Mouse (Mus musculus): ENCODE data around the gene Slc9a1. TPM values are rescaled to one million over a fixed set of nuclear protein-coding genes. Genes with fewer than 3 reads are reported as not detected.
A peak's percentile ranks its signal among the peaks of the same experiment; 100 is the strongest.

Slc9a1 gene
- polyA plus RNA-seq, 1 experiment from 2014 or later, result 6.5 TPM

DNA sequence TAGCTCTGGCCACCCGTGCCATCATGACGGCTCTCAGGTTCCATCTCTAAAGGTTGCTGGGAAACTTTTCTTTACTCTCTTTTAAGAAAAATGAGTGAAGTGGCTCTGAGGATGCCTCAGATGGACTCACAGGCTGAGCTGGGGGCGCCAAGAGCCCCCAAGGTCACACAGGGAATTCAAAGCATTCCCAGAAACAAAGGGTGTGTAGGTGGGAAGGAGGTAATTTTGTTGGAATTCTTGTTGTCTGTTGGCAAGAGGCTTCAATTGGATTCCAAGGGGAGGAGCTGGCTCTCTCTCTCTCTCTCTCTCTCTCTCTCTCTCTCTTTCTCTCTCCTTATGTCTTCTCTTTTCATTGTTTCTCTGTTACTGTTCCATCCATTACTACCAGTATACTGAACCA lies 72.7 kb downstream of the Slc9a1 start:
- 64% methylated on average over 3 of the region's 3 CpGs for WGBS
- Histone ChIP-seq H3K4me1 (ENCODE audit: control insufficient read depth in 2 of 2, insufficient read depth in 2 of 2, low read length in 2 of 2) (peaks cover 12 to 13% of the 10 kb centered on the region in 2 experiments), H3K36me3 (ENCODE audit: control insufficient read depth, insufficient read depth, low read length) (no peaks in the 10 kb centered on the region), H3K27ac (replicated peaks in 1 of 2; ENCODE audit: control insufficient read depth in 1 of 2, insufficient read depth in 1 of 2, low read depth in 2 of 2, low read length in 2 of 2) (peak overlapping the region; percentile 31 to 83; a peak in 3 of 4 replicates), H3K27me3 (ENCODE audit: control insufficient read depth, insufficient read depth, low read length) (no peaks in the 10 kb centered on the region), H3K4me3 (ENCODE audit: control insufficient read depth in 1 of 2, insufficient read depth in 1 of 2, low read depth in 1 of 2, low read length in 2 of 2) (no peak overlapping the region), H3K4me2 (ENCODE audit: low read length) (no peak overlapping the region), H3K9me3 (ENCODE audit: control insufficient read depth, low read length) (no peaks in the 10 kb centered on the region), H3K9ac (ENCODE audit: low read length) (no peak overlapping the region)
- no peak for ATAC-seq (ENCODE audit: insufficient number of reproducible peaks, insufficient read depth, low FRiP score, low read depth)

DNA sequence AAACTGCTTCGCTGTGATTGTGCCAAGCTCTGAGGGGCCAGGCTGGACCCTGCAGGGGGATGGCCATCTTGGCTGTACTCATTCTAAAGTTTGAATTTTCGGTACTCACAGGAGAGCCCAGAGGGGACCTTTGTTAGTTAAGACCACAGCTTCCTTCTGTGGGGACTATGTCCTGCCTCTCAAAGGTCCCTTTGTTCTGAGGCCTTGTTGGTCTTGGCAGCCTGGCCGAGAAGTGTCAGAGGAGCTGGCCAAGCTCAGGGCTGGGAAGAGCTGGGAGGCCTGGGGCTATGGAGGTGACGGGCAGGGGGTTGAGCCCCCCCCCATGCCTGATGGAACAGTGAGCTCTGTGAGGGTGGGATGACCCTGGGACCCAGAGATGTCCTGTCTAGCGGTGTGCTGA lies 73.6 kb downstream of the Slc9a1 start:
- no peak overlapping the region for H3K4me3 ChIP-seq (ENCODE audit: control insufficient read depth in 1 of 2, insufficient read depth in 1 of 2, low read depth in 1 of 2, low read length in 2 of 2)
- H3K27me3 ChIP-seq (ENCODE audit: control insufficient read depth, insufficient read depth, low read length), result no peaks in the 10 kb centered on the region
- H3K4me1 ChIP-seq (ENCODE audit: control insufficient read depth in 2 of 2, insufficient read depth in 2 of 2, low read length in 2 of 2), result peaks cover 12 to 13% of the 10 kb centered on the region in 2 experiments
- peak overlapping the region; percentile 83 to 92 for H3K27ac ChIP-seq (replicated peaks in 1 of 2; ENCODE audit: control insufficient read depth in 1 of 2, insufficient read depth in 1 of 2, low read depth in 2 of 2, low read length in 2 of 2)
- peak overlapping the region; percentile 8; the same call in 1 of the 2 replicates for H3K4me2 ChIP-seq (ENCODE audit: low read length)
- WGBS, result 60% methylated on average over 5 of the region's 5 CpGs
- no peaks in the 10 kb centered on the region for H3K36me3 ChIP-seq (ENCODE audit: control insufficient read depth, insufficient read depth, low read length)
- H3K9me3 ChIP-seq (ENCODE audit: control insufficient read depth, low read length), result no peaks in the 10 kb centered on the region
- peak; percentile 66; the same call in 1 of the 2 replicates for ATAC-seq (ENCODE audit: insufficient number of reproducible peaks, insufficient read depth, low FRiP score, low read depth)
- no peak overlapping the region for H3K9ac ChIP-seq (ENCODE audit: low read length)

DNA sequence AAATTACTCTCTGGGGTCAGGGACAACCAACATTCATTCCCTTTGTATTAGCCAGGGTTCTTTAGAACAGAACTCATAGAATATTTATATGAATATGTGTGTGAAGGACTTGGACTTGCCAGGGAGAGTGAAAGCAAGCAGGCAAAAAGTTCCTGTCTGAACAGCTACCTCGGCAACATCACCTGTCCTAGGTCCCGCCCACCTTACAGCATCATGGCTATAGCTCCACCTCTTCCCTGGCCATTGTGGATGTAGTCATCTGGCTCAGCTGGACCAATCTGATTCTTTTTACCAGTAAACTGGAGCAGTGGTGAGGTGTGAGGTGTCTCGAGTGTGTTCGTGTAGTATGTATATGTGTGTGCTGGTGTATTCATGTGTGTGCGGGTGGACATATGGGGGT lies 76.2 kb downstream of the Slc9a1 start:
- no peak for ATAC-seq (ENCODE audit: insufficient number of reproducible peaks, insufficient read depth, low FRiP score, low read depth)

DNA sequence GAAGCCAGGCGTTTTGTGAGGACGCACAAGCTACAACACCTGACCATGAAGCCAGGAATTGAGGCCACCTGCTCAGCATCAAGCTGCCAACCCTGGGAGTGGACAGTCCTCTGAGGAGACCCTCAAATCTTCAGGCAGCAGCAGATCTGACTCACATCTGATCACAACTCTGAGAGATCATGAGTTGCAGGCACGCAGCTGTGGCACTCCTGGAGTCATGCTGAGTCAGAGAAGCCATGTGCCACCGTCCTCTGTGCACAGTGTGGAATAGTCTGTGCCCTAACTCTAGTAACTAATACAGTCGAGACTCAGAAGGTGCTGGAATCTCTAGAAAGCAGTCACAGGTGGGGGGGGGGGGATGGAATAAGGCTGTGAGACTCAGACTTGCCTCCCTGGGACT lies 77.9 kb downstream of the Slc9a1 start:
- ATAC-seq (ENCODE audit: insufficient number of reproducible peaks, insufficient read depth, low FRiP score, low read depth), result no peak
- H3K36me3 ChIP-seq (ENCODE audit: control insufficient read depth, insufficient read depth, low read length), result no peaks in the 10 kb centered on the region
- H3K27me3 ChIP-seq (ENCODE audit: control insufficient read depth, insufficient read depth, low read length), result no peaks in the 10 kb centered on the region
- WGBS, result 45% methylated on average over 5 of the region's 5 CpGs
- no peak overlapping the region for H3K4me3 ChIP-seq (ENCODE audit: control insufficient read depth in 1 of 2, insufficient read depth in 1 of 2, low read depth in 1 of 2, low read length in 2 of 2)
- H3K27ac ChIP-seq (replicated peaks in 1 of 2; ENCODE audit: control insufficient read depth in 1 of 2, insufficient read depth in 1 of 2, low read depth in 2 of 2, low read length in 2 of 2), result no peak overlapping the region
- H3K4me2 ChIP-seq (ENCODE audit: low read length), result no peak overlapping the region
- H3K4me1 ChIP-seq (ENCODE audit: control insufficient read depth in 2 of 2, insufficient read depth in 2 of 2, low read length in 2 of 2), result peaks cover 7 to 10% of the 10 kb centered on the region in 2 experiments; a peak in 1 of 4 replicates
- H3K9ac ChIP-seq (ENCODE audit: low read length), result no peak overlapping the region
- H3K9me3 ChIP-seq (ENCODE audit: control insufficient read depth, low read length), result no peaks in the 10 kb centered on the region

More for the DNA sequence above, 76.2 kb downstream of the Slc9a1 start:
- no peak overlapping the region for H3K9ac ChIP-seq (ENCODE audit: low read length)
- no peaks in the 10 kb centered on the region for H3K36me3 ChIP-seq (ENCODE audit: control insufficient read depth, insufficient read depth, low read length)
- 88% methylated on average over 5 of the region's 5 CpGs for WGBS
- H3K27me3 ChIP-seq (ENCODE audit: control insufficient read depth, insufficient read depth, low read length), result no peaks in the 10 kb centered on the region
- H3K4me2 ChIP-seq (ENCODE audit: low read length), result no peak overlapping the region
- no peak overlapping the region for H3K4me3 ChIP-seq (ENCODE audit: control insufficient read depth in 1 of 2, insufficient read depth in 1 of 2, low read depth in 1 of 2, low read length in 2 of 2)
- H3K4me1 ChIP-seq (ENCODE audit: control insufficient read depth in 2 of 2, insufficient read depth in 2 of 2, low read length in 2 of 2), result peaks cover 7 to 10% of the 10 kb centered on the region in 2 experiments; a peak in 1 of 4 replicates
- H3K27ac ChIP-seq (replicated peaks in 1 of 2; ENCODE audit: control insufficient read depth in 1 of 2, insufficient read depth in 1 of 2, low read depth in 2 of 2, low read length in 2 of 2), result no peak overlapping the region
- H3K9me3 ChIP-seq (ENCODE audit: control insufficient read depth, low read length), result no peaks in the 10 kb centered on the region

DNA sequence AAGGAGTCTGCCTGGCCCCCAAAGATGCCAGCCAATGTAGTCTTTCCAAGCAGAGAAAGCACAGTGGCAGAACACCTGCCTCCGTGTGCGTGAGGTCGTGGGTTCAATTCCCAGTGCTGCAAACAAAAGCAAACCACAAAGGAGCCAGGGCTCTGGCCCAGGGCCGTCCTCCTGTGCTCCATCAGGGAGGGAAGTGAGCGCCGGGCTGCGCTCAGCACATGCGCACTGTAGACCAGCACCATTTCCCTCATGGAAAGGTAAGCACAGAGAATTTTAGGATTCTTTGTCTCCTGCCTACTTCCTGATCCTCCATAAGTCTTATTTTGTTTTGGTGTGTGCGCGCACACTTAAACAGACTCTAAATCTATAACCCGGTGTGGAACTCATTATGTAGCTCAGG lies 78.5 kb downstream of the Slc9a1 start:
- no peaks in the 10 kb centered on the region for H3K27me3 ChIP-seq (ENCODE audit: control insufficient read depth, insufficient read depth, low read length)
- H3K36me3 ChIP-seq (ENCODE audit: control insufficient read depth, insufficient read depth, low read length), result no peaks in the 10 kb centered on the region
- ATAC-seq (ENCODE audit: insufficient number of reproducible peaks, insufficient read depth, low FRiP score, low read depth), result no peak
- H3K9me3 ChIP-seq (ENCODE audit: control insufficient read depth, low read length), result no peaks in the 10 kb centered on the region
- WGBS, result 74% methylated on average over 11 of the region's 11 CpGs
- H3K9ac ChIP-seq (ENCODE audit: low read length), result no peak overlapping the region
- no peak overlapping the region for H3K27ac ChIP-seq (replicated peaks in 1 of 2; ENCODE audit: control insufficient read depth in 1 of 2, insufficient read depth in 1 of 2, low read depth in 2 of 2, low read length in 2 of 2)
- H3K4me1 ChIP-seq (ENCODE audit: control insufficient read depth in 2 of 2, insufficient read depth in 2 of 2, low read length in 2 of 2), result peaks cover 7 to 10% of the 10 kb centered on the region in 2 experiments; a peak in 1 of 4 replicates
- no peak overlapping the region for H3K4me3 ChIP-seq (ENCODE audit: control insufficient read depth in 1 of 2, insufficient read depth in 1 of 2, low read depth in 1 of 2, low read length in 2 of 2)
- no peak overlapping the region for H3K4me2 ChIP-seq (ENCODE audit: low read length)

DNA sequence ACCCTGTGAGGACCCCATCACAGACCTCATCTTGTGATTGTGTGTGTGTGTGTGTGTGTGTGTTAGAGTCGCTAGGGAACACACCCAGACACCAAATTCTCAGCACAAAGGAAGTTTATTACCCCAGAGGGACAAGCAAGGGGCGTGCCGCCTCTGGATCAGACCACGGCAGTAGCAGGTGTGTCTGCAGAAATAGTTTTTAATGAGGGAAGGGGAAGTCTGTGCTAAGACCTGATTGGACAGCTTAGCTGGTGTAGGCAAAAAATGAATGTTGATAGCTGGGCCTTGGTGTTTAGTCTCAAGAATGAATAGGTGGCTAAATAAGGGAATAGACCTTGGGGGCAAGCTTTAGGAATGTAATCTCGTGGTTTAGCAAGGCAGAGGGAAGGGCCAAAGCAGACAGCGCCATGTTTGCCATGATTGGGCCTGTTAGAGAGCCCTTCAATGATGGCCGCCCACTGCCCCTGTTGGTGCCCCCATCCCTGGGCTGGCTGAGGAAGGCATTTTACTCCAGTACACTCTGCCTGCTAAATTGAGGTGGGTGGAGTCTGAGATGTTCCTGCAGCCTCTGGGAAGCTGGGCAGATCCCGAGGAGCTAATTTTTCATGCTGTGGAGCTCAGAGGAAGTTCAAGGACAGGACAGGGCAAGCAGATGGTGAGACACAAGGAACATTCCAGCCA lies 79.3 kb downstream of the Slc9a1 start:
- Histone ChIP-seq H3K4me1 (ENCODE audit: control insufficient read depth in 2 of 2, insufficient read depth in 2 of 2, low read length in 2 of 2) (peaks cover 7% of the 10 kb centered on the region in 2 experiments; a peak in 1 of 4 replicates), H3K4me3 (ENCODE audit: control insufficient read depth in 1 of 2, insufficient read depth in 1 of 2, low read depth in 1 of 2, low read length in 2 of 2) (no peak overlapping the region), H3K27ac (replicated peaks in 1 of 2; ENCODE audit: control insufficient read depth in 1 of 2, insufficient read depth in 1 of 2, low read depth in 2 of 2, low read length in 2 of 2) (no peak overlapping the region), H3K4me2 (ENCODE audit: low read length) (no peak overlapping the region), H3K9ac (ENCODE audit: low read length) (no peak overlapping the region), H3K36me3 (ENCODE audit: control insufficient read depth, insufficient read depth, low read length) (no peaks in the 10 kb centered on the region), H3K9me3 (ENCODE audit: control insufficient read depth, low read length) (no peaks in the 10 kb centered on the region), H3K27me3 (ENCODE audit: control insufficient read depth, insufficient read depth, low read length) (no peaks in the 10 kb centered on the region)
- no peak for ATAC-seq (ENCODE audit: insufficient number of reproducible peaks, insufficient read depth, low FRiP score, low read depth)
- 71% methylated on average over 8 of the region's 8 CpGs for WGBS

DNA sequence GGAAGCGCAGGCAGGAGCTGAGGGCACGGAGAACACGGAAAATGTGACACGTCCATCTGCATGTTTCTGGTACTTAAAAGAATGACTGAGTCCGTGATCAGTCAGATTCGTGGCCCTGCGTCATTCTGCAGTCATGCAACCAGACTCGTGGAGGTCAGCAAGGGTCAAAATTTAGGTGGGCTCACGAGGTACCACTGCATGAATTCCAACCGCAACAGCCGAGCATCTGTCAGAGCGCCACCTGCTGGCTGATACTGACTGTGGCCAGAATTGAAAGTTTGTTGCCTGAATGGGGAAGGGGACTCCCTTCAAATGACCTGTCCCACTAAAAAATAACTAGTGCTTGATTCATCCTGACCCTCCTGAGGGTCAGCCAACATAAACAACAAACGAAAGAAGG lies 80.2 kb downstream of the Slc9a1 start:
- no peaks in the 10 kb centered on the region for H3K36me3 ChIP-seq (ENCODE audit: control insufficient read depth, insufficient read depth, low read length)
- no peak overlapping the region for H3K27ac ChIP-seq (replicated peaks in 1 of 2; ENCODE audit: control insufficient read depth in 1 of 2, insufficient read depth in 1 of 2, low read depth in 2 of 2, low read length in 2 of 2)
- peaks cover 7% of the 10 kb centered on the region in 2 experiments; a peak in 1 of 4 replicates for H3K4me1 ChIP-seq (ENCODE audit: control insufficient read depth in 2 of 2, insufficient read depth in 2 of 2, low read length in 2 of 2)
- H3K4me2 ChIP-seq (ENCODE audit: low read length), result peak overlapping the region; percentile 39
- 15% methylated on average over 13 of the region's 13 CpGs for WGBS
- H3K27me3 ChIP-seq (ENCODE audit: control insufficient read depth, insufficient read depth, low read length), result no peaks in the 10 kb centered on the region
- no peak overlapping the region for H3K4me3 ChIP-seq (ENCODE audit: control insufficient read depth in 1 of 2, insufficient read depth in 1 of 2, low read depth in 1 of 2, low read length in 2 of 2)
- H3K9ac ChIP-seq (ENCODE audit: low read length), result no peak overlapping the region
- no peaks in the 10 kb centered on the region for H3K9me3 ChIP-seq (ENCODE audit: control insufficient read depth, low read length)
- no peak for ATAC-seq (ENCODE audit: insufficient number of reproducible peaks, insufficient read depth, low FRiP score, low read depth)

DNA sequence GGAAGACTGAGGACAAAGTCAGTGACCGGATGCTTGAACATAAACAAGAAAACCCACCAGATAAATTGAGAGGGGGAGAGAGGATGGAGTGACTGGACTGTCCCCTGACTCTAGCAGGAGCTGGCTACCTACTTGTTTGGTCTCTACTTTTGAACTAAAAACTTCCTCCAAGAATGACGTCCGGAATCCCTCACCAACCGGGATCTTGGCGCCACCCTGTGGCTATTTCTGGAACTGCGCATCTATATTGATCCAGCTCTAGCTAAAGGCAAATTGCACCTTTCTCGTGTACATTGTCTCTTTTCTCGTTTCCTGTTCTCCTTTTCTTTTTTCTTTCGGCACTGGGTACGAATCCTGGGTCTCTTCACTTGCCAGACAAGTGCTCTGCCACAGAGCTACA lies 82.0 kb downstream of the Slc9a1 start:
- Histone ChIP-seq H3K27me3 (ENCODE audit: control insufficient read depth, insufficient read depth, low read length) (no peaks in the 10 kb centered on the region), H3K9ac (ENCODE audit: low read length) (no peak overlapping the region), H3K9me3 (ENCODE audit: control insufficient read depth, low read length) (no peaks in the 10 kb centered on the region), H3K27ac (replicated peaks in 1 of 2; ENCODE audit: control insufficient read depth in 1 of 2, insufficient read depth in 1 of 2, low read depth in 2 of 2, low read length in 2 of 2) (no peak overlapping the region), H3K4me3 (ENCODE audit: control insufficient read depth in 1 of 2, insufficient read depth in 1 of 2, low read depth in 1 of 2, low read length in 2 of 2) (no peak overlapping the region), H3K4me2 (ENCODE audit: low read length) (no peak overlapping the region), H3K36me3 (ENCODE audit: control insufficient read depth, insufficient read depth, low read length) (no peaks in the 10 kb centered on the region), H3K4me1 (ENCODE audit: control insufficient read depth in 2 of 2, insufficient read depth in 2 of 2, low read length in 2 of 2) (peaks cover 7% of the 10 kb centered on the region in 2 experiments; a peak in 1 of 4 replicates)
- 10% methylated on average over 10 of the region's 10 CpGs for WGBS
- no peak for ATAC-seq (ENCODE audit: insufficient number of reproducible peaks, insufficient read depth, low FRiP score, low read depth)
